Mouse (Mus musculus): ENCODE data around the gene Tmod4. TPM values are rescaled to one million over a fixed set of nuclear protein-coding genes. Genes with fewer than 3 reads are reported as not detected.

Tmod4 gene
- polyA plus RNA-seq, 1 experiment from 2014 or later, result 1.9 TPM

- WGBS, result 6% methylated on average over 16 of the region's 16 CpGs
- Histone ChIP-seq H3K4me1 (ENCODE audit: control insufficient read depth, insufficient read depth, low read length) (peaks cover 3% of the 10 kb centered on the region; the same call in 1 of the 2 replicates), H3K27ac (ENCODE audit: low read length) (no peak overlapping the region), H3K27me3 (ENCODE audit: control insufficient read depth, insufficient read depth, low read length) (peaks cover 38% of the 10 kb centered on the region), H3K9me3 (replicated peaks; ENCODE audit: control insufficient read depth, low read length) (no peaks in the 10 kb centered on the region), H3K9ac (ENCODE audit: low read length) (no peak overlapping the region; the same call in 1 of the 2 replicates), H3K4me3 (ENCODE audit: low read length) (peak overlapping the region; percentile 51), H3K4me2 (ENCODE audit: low read depth, low read length) (peak overlapping the region; percentile 69), H3K36me3 (ENCODE audit: control insufficient read depth, insufficient read depth) (no peaks in the 10 kb centered on the region)
- peak; percentile 46; the same call in 1 of the 2 replicates for ATAC-seq (replicated peaks; ENCODE audit: extremely low read depth, insufficient read depth, low FRiP score)
These were observed 49.8 kb downstream of the Tmod4 start for GRCm38 (mm10) chr3:95174011-95174592.

GRCm38 (mm10) chr3:95176500-95176899 lies 52.2 kb downstream of the Tmod4 start:
- Histone ChIP-seq H3K9me3 (replicated peaks; ENCODE audit: control insufficient read depth, low read length) (no peaks in the 10 kb centered on the region), H3K4me2 (ENCODE audit: low read depth, low read length) (no peak overlapping the region), H3K4me3 (ENCODE audit: low read length) (no peak overlapping the region), H3K27ac (ENCODE audit: low read length) (no peak overlapping the region), H3K9ac (ENCODE audit: low read length) (no peak overlapping the region), H3K27me3 (ENCODE audit: control insufficient read depth, insufficient read depth, low read length) (peaks cover 22% of the 10 kb centered on the region), H3K36me3 (ENCODE audit: control insufficient read depth, insufficient read depth) (no peaks in the 10 kb centered on the region), H3K4me1 (ENCODE audit: control insufficient read depth, insufficient read depth, low read length) (peaks cover 3% of the 10 kb centered on the region; the same call in 1 of the 2 replicates)
- no peak for ATAC-seq (replicated peaks; ENCODE audit: extremely low read depth, insufficient read depth, low FRiP score)
- 58% methylated on average over 3 of the region's 3 CpGs for WGBS

GRCm38 (mm10) chr3:95177583-95177982 lies 53.3 kb downstream of the Tmod4 start:
- Histone ChIP-seq H3K4me2 (ENCODE audit: low read depth, low read length) (no peak overlapping the region), H3K27ac (ENCODE audit: low read length) (no peak overlapping the region), H3K4me3 (ENCODE audit: low read length) (no peak overlapping the region), H3K9ac (ENCODE audit: low read length) (no peak overlapping the region), H3K36me3 (ENCODE audit: control insufficient read depth, insufficient read depth) (0 out of 2 replicates have a peak, but pooled peaks cover 2% of the 10 kb centered on the region), H3K4me1 (ENCODE audit: control insufficient read depth, insufficient read depth, low read length) (peaks cover 3% of the 10 kb centered on the region; the same call in 1 of the 2 replicates), H3K9me3 (replicated peaks; ENCODE audit: control insufficient read depth, low read length) (no peaks in the 10 kb centered on the region), H3K27me3 (ENCODE audit: control insufficient read depth, insufficient read depth, low read length) (peaks cover 11% of the 10 kb centered on the region)
- ATAC-seq (replicated peaks; ENCODE audit: extremely low read depth, insufficient read depth, low FRiP score), result no peak
- 64% methylated on average over 6 of the region's 6 CpGs for WGBS

Small RNAs within 50 kb of the gene (microRNA-seq; reads per million reads assigned to microRNA genes)
- not detected for gene Mir8099-1

Other genes with a start within 250 kb of the Tmod4 start
- gene Psmb4, start 237.5 kb upstream of the Tmod4 start, polyA plus RNA-seq (2015; fragmentation: Nextera tagmentation; extraction: Ambion mirVana), result 279 and 299 TPM in 2 replicates
- 124 and 143 TPM in 2 replicates for gene Selenbp1, start 191.4 kb upstream of the Tmod4 start, polyA plus RNA-seq (2015; fragmentation: Nextera tagmentation; extraction: Ambion mirVana)
- gene Rfx5, start 170.4 kb upstream of the Tmod4 start, polyA plus RNA-seq (2015; fragmentation: Nextera tagmentation; extraction: Ambion mirVana), result 4.0 and 4.7 TPM in 2 replicates
- 15.1 and 20.1 TPM in 2 replicates for gene Pi4kb, start 149.7 kb upstream of the Tmod4 start, polyA plus RNA-seq (2015; fragmentation: Nextera tagmentation; extraction: Ambion mirVana)
- 16.4 and 16.9 TPM in 2 replicates for gene Zfp687, start 109.0 kb upstream of the Tmod4 start, polyA plus RNA-seq (2015; fragmentation: Nextera tagmentation; extraction: Ambion mirVana)
- gene Psmd4, start 81.9 kb upstream of the Tmod4 start, polyA plus RNA-seq (2015; fragmentation: Nextera tagmentation; extraction: Ambion mirVana), result 201 and 223 TPM in 2 replicates
- 17.6 and 17.9 TPM in 2 replicates for gene Pip5k1a, start 17.5 kb upstream of the Tmod4 start, polyA plus RNA-seq (2015; fragmentation: Nextera tagmentation; extraction: Ambion mirVana)
- gene Vps72, start 13.5 kb upstream of the Tmod4 start, polyA plus RNA-seq (2015; fragmentation: Nextera tagmentation; extraction: Ambion mirVana), result 92.5 and 96.6 TPM in 2 replicates
- gene Scnm1, start 9.5 kb downstream of the Tmod4 start, polyA plus RNA-seq (2015; fragmentation: Nextera tagmentation; extraction: Ambion mirVana), result 54.1 and 59.2 TPM in 2 replicates
- gene Lysmd1, start 9.6 kb downstream of the Tmod4 start, polyA plus RNA-seq (2015; fragmentation: Nextera tagmentation; extraction: Ambion mirVana), result 9.7 and 11.3 TPM in 2 replicates
- gene Tnfaip8l2, start 17.9 kb downstream of the Tmod4 start, polyA plus RNA-seq (2015; fragmentation: Nextera tagmentation; extraction: Ambion mirVana), result 3.9 and 4.4 TPM in 2 replicates
- 1.5 and 2.7 TPM in 2 replicates for gene Sema6c, start 36.0 kb downstream of the Tmod4 start, polyA plus RNA-seq (2015; fragmentation: Nextera tagmentation; extraction: Ambion mirVana)
- 6.3 and 6.6 TPM in 2 replicates for gene Gabpb2, start 93.4 kb downstream of the Tmod4 start, polyA plus RNA-seq (2015; fragmentation: Nextera tagmentation; extraction: Ambion mirVana)
- 57.8 and 59.3 TPM in 2 replicates for gene Cdc42se1, start 104.3 kb downstream of the Tmod4 start, polyA plus RNA-seq (2015; fragmentation: Nextera tagmentation; extraction: Ambion mirVana)
- gene Mllt11, start 107.7 kb downstream of the Tmod4 start, polyA plus RNA-seq (2015; fragmentation: Nextera tagmentation; extraction: Ambion mirVana), result 9.8 and 11.5 TPM in 2 replicates
- gene Gm128, start 117.1 kb downstream of the Tmod4 start, polyA plus RNA-seq (2015; fragmentation: Nextera tagmentation; extraction: Ambion mirVana), result 0.50 and 0.51 TPM in 2 replicates
- gene Bnipl, start 126.7 kb downstream of the Tmod4 start, polyA plus RNA-seq (2015; fragmentation: Nextera tagmentation; extraction: Ambion mirVana), result 0.22 and 0.37 TPM in 2 replicates
- 24.7 and 28.2 TPM in 2 replicates for gene Mindy1, start 156.9 kb downstream of the Tmod4 start, polyA plus RNA-seq (2015; fragmentation: Nextera tagmentation; extraction: Ambion mirVana)
- gene Prune1, start 157.6 kb downstream of the Tmod4 start, polyA plus RNA-seq (2015; fragmentation: Nextera tagmentation; extraction: Ambion mirVana), result 28.1 and 31.4 TPM in 2 replicates
- gene Anxa9, start 182.7 kb downstream of the Tmod4 start, polyA plus RNA-seq (2015; fragmentation: Nextera tagmentation; extraction: Ambion mirVana), result 0.60 and 0.79 TPM in 2 replicates
- 139 and 145 TPM in 2 replicates for gene Cers2, start 190.3 kb downstream of the Tmod4 start, polyA plus RNA-seq (2015; fragmentation: Nextera tagmentation; extraction: Ambion mirVana)
- gene Setdb1, start 232.7 kb downstream of the Tmod4 start, polyA plus RNA-seq (2015; fragmentation: Nextera tagmentation; extraction: Ambion mirVana), result 20.1 and 21.5 TPM in 2 replicates